Mouse (Mus musculus) lung, adult 2 months (tissue): Measurements from ENCODE around the gene Smarcd2. TPM values are rescaled to one million over a fixed set of nuclear protein-coding genes. Genes with fewer than 3 reads are reported as not detected.
A peak's percentile ranks its signal among the peaks of the same experiment; 100 is the strongest.

ENCODE experiments used
- DNase-seq: peaks from one replicate; pipeline ENCODE4 v3.0.0; 2022
- H3K4me1 ChIP-seq: fragments of 200-500 bp; 2 replicates; pipeline ENCODE4 v1.6.1; 2011; ENCODE audit warnings: low read length; ENCODE audit not compliant: control insufficient read depth, insufficient read depth
- H3K4me3 ChIP-seq: fragments of 200-500 bp; replicated peaks from 2 replicates; pipeline ENCODE3; 2011; ENCODE audit warnings: low read depth, mild to moderate bottlenecking, control low read depth, low read length; ENCODE audit errors: extremely low read depth
- CTCF ChIP-seq: fragments of 200-500 bp; IDR thresholded peaks from 2 replicates; pipeline ENCODE4 v1.5.1; 2011; ENCODE audit warnings: mild to moderate bottlenecking, low read length, control low read depth; ENCODE audit not compliant: insufficient read depth
- POLR2A ChIP-seq: fragments of 200-500 bp; IDR thresholded peaks from 2 replicates; pipeline ENCODE4 v1.6.1; 2011; ENCODE audit warnings: low read depth, mild to moderate bottlenecking, control low read depth, low read length, borderline replicate concordance; ENCODE audit errors: extremely low read depth
- WGBS: fragments of 180-500 bp; shearing (Covaris S2); methylation state at CpG from one replicate; pipeline ENCODE4 v1.1.7; 2018; 5-methylcytosine and 5-hydroxymethylcytosine counted together
- polyA plus RNA-seq: library from polyadenylated mRNA; depleted of rRNA; stranded (reverse); fragments of >200 nt; gene quantifications from 2 replicates; pipeline ENCODE4 v1.2.3, GENCODE M21; 2012; rRNA removed

Gene Smarcd2
- polyA plus RNA-seq, result 107 and 125 TPM in 2 replicates

DNA sequence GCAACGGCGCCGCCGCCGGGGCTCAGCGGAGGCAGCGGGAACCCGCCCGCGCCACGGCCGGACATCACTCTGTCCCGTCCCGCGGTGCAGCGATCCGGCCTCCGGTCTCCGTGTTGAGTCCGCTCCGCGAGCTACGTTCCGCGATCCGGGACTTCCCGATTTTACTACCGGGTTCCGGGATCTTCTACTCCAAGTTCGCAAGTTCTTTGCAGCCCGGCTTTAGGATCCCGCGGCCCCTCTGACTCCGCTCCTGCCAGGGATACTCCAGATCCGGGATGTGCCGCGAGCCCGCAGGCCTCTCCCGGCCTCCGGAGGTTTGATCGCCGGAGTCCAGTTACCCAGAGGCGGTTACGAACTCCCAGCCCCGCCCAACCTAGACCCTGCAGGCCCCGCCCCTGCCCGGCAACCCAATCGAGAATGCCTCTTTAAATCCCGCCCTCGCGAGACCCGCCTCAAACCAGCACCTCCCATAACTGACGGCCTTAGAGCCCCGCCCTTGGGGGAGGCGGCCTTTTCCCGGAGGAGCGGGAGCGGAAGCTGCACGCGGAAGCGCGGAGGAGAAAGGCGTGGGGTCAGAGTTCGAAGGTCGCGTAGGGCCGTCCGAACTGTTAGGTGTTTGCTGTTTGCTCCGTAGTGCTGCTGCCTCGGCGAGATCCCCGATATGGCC lies at the start of gene Smarcd2:
Smarcd2 (minus strand) TSS at position 329 of the 667 bp plus-strand sequence.
- H3K4me1 ChIP-seq, result peaks cover 36% of the 10 kb centered on the region
- TF ChIP-seq POLR2A (peak; percentile 94), CTCF (no peak)
- WGBS, result under 1% methylated on average over 72 of the region's 72 CpGs
- peak; percentile 99 for DNase-seq
- H3K4me3 ChIP-seq, result peak within 1 kb of the TSS; percentile 85

DNA sequence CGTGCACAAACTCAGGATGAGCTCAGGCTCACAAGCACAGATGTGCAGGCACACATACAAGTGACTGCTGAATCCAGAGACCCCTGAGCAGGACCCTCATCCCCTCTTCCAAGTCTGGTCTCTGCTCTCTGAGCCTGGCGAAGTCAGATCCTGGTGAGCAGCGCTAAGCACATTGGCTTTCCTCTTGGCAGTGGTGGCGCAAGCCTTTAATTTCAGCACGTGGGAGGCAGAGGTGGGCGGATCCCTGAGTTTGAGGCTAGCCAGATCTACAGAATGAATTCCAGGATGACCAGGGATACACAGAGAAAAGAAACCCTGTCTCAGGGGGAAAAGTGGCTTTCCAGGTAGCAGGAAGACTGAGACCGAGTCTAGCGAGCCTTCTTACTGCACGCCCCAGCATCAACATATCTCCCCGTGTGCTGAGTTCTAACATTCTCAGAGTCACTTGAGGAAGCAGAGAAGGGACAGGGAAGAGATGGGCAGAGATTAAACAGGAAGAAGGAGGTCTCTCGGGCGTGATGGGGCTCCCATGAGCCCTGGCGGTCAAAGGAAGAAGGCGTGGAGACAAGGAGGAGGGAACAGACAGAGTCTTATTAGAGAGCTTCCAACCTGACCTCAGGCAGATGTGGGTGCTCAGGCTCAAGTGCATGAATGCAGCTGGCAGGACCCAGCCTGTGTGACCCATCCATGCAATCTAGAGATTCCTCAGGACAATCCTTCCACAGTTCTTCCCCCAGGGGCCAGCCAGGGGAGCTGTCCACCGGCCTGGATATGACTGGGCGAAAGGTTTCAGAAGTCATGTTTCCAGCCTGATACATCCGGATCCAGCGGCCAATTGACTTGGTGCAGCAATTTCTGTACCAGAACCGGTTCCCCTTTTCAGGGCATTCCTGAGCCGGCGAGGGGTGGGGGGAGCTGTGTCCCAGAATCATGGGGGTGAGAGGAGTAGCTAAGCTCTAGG lies 45.9 kb upstream of the Smarcd2 start:
- H3K4me3 ChIP-seq, result no peak overlapping the region
- 49% methylated on average over 21 of the region's 21 CpGs for WGBS
- peaks cover 5% of the 10 kb centered on the region; the same call in 1 of the 2 replicates for H3K4me1 ChIP-seq
- TF ChIP-seq POLR2A, result no peak; the same call in 1 of the 2 replicates
- no peak for TF ChIP-seq CTCF
- DNase-seq, result no peak

DNA sequence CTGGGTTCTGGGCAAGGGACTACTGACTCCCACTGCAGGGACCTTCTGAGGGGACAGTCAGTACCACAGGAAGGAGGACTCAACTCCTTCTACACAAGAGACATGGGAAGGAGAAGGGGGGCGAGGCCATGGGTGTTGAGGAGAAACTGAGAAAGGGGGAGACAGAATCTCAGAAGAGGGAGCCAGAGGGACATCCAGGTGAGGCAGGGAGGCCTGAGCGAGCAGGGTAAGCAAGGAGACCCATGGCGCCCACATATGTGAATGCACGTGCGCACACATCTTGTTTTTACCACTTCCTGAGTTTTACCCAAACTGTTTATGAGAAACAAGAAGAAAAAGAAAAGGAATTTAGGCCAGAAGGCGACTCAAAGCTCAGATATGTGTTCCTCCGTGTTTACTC lies 45.0 kb upstream of the Smarcd2 start:
- Histone ChIP-seq H3K4me3 (no peak overlapping the region), H3K4me1 (peaks cover 5% of the 10 kb centered on the region; the same call in 1 of the 2 replicates)
- no peak for TF ChIP-seq POLR2A
- TF ChIP-seq CTCF, result no peak
- 64% methylated on average over 7 of the region's 7 CpGs for WGBS
- DNase-seq, result no peak

GRCm38 (mm10) chr11:106316416-106316815 lies 43.6 kb upstream of the Smarcd2 start:
- WGBS, result 85% methylated on average over 1 of the region's 1 CpGs
- Histone ChIP-seq H3K4me1 (peaks cover 5% of the 10 kb centered on the region; the same call in 1 of the 2 replicates), H3K4me3 (no peak overlapping the region)
- DNase-seq, result no peak
- no peak for TF ChIP-seq POLR2A
- TF ChIP-seq CTCF, result no peak

- no peak for DNase-seq
- peak within 1 kb of the TSS; percentile 46 for H3K4me3 ChIP-seq
- peaks cover 5% of the 10 kb centered on the region; the same call in 1 of the 2 replicates for H3K4me1 ChIP-seq
- 67% methylated on average over 9 of the region's 9 CpGs for WGBS
- TF ChIP-seq POLR2A (peak; percentile 57; the same call in 1 of the 2 replicates), CTCF (no peak)
Observed at GRCm38 (mm10) chr11:106314333-106314812, 41.6 kb upstream of the Smarcd2 start, which contains the start of gene Cd79b. Cd79b (minus strand) TSS chr11:106314762.

- 0 out of 2 replicates have a peak, but pooled peaks cover 2% of the 10 kb centered on the region for H3K4me1 ChIP-seq
- peak overlapping the region; percentile 10 for H3K4me3 ChIP-seq
- TF ChIP-seq POLR2A, result no peak
- TF ChIP-seq CTCF, result no peak
- WGBS, result 38% methylated on average over 5 of the region's 5 CpGs
- DNase-seq, result peak; percentile 38
Observed at GRCm38 (mm10) chr11:106313533-106313932, 40.8 kb upstream of the Smarcd2 start.

- no peaks in the 10 kb centered on the region for H3K4me1 ChIP-seq
- 77% methylated on average over 5 of the region's 5 CpGs for WGBS
- no peak for DNase-seq
- 0 out of 2 replicates have a peak, but pooled peaks have one; percentile 15 for TF ChIP-seq POLR2A
- TF ChIP-seq CTCF, result no peak
- no peak overlapping the region for H3K4me3 ChIP-seq
Observed at GRCm38 (mm10) chr11:106310123-106310522, 37.4 kb upstream of the Smarcd2 start.

GRCm38 (mm10) chr11:106308162-106308561 lies 35.4 kb upstream of the Smarcd2 start:
- TF ChIP-seq CTCF (no peak), POLR2A (no peak)
- Histone ChIP-seq H3K4me3 (no peak overlapping the region), H3K4me1 (no peaks in the 10 kb centered on the region)
- DNase-seq, result no peak
- WGBS, result 78% methylated on average over 11 of the region's 11 CpGs

DNA sequence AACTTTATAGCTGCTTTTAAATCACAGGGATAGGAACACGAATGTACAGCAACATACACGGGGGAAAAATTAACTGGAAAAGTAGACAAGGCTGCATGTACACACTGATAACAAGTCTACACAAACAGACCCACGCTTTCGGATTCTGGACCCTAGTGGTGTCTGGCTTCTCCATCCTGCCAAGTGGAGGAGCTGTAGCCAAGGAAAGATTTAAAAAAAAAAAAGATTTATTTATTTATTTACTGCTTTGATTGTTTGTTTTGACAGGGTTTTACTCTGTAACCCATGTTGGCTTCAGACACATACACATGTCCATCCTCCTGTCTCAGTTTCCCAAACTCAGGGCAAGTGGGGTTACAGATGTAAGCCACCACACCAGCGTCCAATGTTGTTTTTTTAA lies 34.7 kb upstream of the Smarcd2 start:
- no peak for DNase-seq
- 52% methylated on average over 5 of the region's 5 CpGs for WGBS
- no peak for TF ChIP-seq POLR2A
- no peak for TF ChIP-seq CTCF
- Histone ChIP-seq H3K4me3 (no peak overlapping the region), H3K4me1 (no peaks in the 10 kb centered on the region)
